Mouse (Mus musculus) intestine, embryonic 16.5 days (tissue): Measurements from ENCODE around the gene Orc5. TPM values are rescaled to one million over a fixed set of nuclear protein-coding genes. Genes with fewer than 3 reads are reported as not detected.

Experiments used
- ATAC-seq: fragments of 200-750 bp; cut with Nextera tagmentation; 2 replicates; pipeline ENCODE4 v1.8.0; 2017; ENCODE audit warnings: moderate TSS enrichment, moderate library complexity
- H3K27ac ChIP-seq: fragments of 300-500 bp; sonication (generic); 2 replicates; pipeline ENCODE4 v1.5.1; 2014; ENCODE audit warnings: mild to moderate bottlenecking, low read length
- H3K27me3 ChIP-seq: fragments of 300-500 bp; sonication (generic); replicated peaks from 2 replicates; pipeline ENCODE4 v1.6.1; 2014; ENCODE audit warnings: low read length, control low read depth, mixed read lengths; ENCODE audit not compliant: control insufficient read depth, insufficient read depth
- H3K36me3 ChIP-seq: fragments of 300-500 bp; sonication (generic); 2 replicates; pipeline ENCODE4 v1.6.1; 2014; ENCODE audit warnings: low read length, control low read depth; ENCODE audit not compliant: control insufficient read depth, insufficient read depth
- H3K4me1 ChIP-seq: fragments of 300-500 bp; sonication (generic); 2 replicates; pipeline ENCODE4 v1.6.1; 2014; ENCODE audit warnings: low read length, control low read depth, mixed read lengths; ENCODE audit not compliant: control insufficient read depth, insufficient read depth
- H3K4me2 ChIP-seq: fragments of 300-500 bp; sonication (generic); 2 replicates; pipeline ENCODE4 v1.6.1; 2014; ENCODE audit warnings: low read depth, low read length, control low read depth
- H3K4me3 ChIP-seq: fragments of 300-500 bp; sonication (generic); 2 replicates; pipeline ENCODE4 v1.5.1; 2014; ENCODE audit warnings: mild to moderate bottlenecking, low read length
- H3K9ac ChIP-seq: fragments of 300-500 bp; sonication (generic); 2 replicates; pipeline ENCODE4 v1.6.1; 2014; ENCODE audit warnings: low read depth, low read length
- H3K9me3 ChIP-seq: fragments of 300-500 bp; sonication (generic); 2 replicates; pipeline ENCODE4 v1.6.1; 2016; ENCODE audit warnings: low read length, control low read depth; ENCODE audit not compliant: control insufficient read depth
- WGBS: fragments of 180-500 bp; shearing (Covaris S2); extraction: QIAGEN DNeasy Blood & Tissue Kit; methylation state at CpG from one replicate; pipeline ENCODE4 v1.1.7; 2014; 5-methylcytosine and 5-hydroxymethylcytosine counted together
- polyA plus RNA-seq: library from polyadenylated mRNA; unstranded; fragments of >200 nt; fragmentation: Nextera tagmentation; extraction: Ambion mirVana; gene quantifications from 2 replicates; pipeline ENCODE4 v1.2.1, GENCODE M21; 2015

Orc5 gene
- polyA plus RNA-seq, 1 experiment from 2014 or later = 41.4 TPM

GRCm38 (mm10) chr5:22452871-22453661 lies 97.2 kb downstream of the Orc5 start:
- no peak overlapping the region for H3K27ac ChIP-seq
- H3K36me3 ChIP-seq = no peaks in the 10 kb centered on the region
- H3K4me3 ChIP-seq = no peak overlapping the region
- no peaks in the 10 kb centered on the region for H3K27me3 ChIP-seq
- H3K9me3 ChIP-seq = no peaks in the 10 kb centered on the region
- H3K9ac ChIP-seq = no peak overlapping the region
- WGBS = 73% methylated on average over 15 of the region's 15 CpGs
- ATAC-seq = no peak
- no peak overlapping the region for H3K4me2 ChIP-seq
- no peaks in the 10 kb centered on the region for H3K4me1 ChIP-seq

GRCm38 (mm10) chr5:22452452-22452851 lies 97.8 kb downstream of the Orc5 start:
- no peaks in the 10 kb centered on the region for H3K27me3 ChIP-seq
- H3K4me1 ChIP-seq = no peaks in the 10 kb centered on the region
- H3K27ac ChIP-seq = no peak overlapping the region
- WGBS = 81% methylated on average over 9 of the region's 9 CpGs
- H3K4me3 ChIP-seq = no peak overlapping the region
- ATAC-seq = no peak
- H3K36me3 ChIP-seq = no peaks in the 10 kb centered on the region
- no peak overlapping the region for H3K9ac ChIP-seq
- H3K4me2 ChIP-seq = no peak overlapping the region
- no peaks in the 10 kb centered on the region for H3K9me3 ChIP-seq

- WGBS = 63% methylated on average over 3 of the region's 3 CpGs
- Histone ChIP-seq H3K36me3 (no peaks in the 10 kb centered on the region), H3K9ac (no peak overlapping the region), H3K4me3 (no peak overlapping the region), H3K27ac (no peak overlapping the region), H3K27me3 (no peaks in the 10 kb centered on the region), H3K4me1 (no peaks in the 10 kb centered on the region), H3K9me3 (no peaks in the 10 kb centered on the region), H3K4me2 (no peak overlapping the region)
- no peak for ATAC-seq
These were observed 98.5 kb downstream of the Orc5 start for GRCm38 (mm10) chr5:22451764-22452163.

- Histone ChIP-seq H3K27ac (no peak overlapping the region), H3K9ac (no peak overlapping the region), H3K36me3 (no peaks in the 10 kb centered on the region), H3K9me3 (no peaks in the 10 kb centered on the region), H3K4me1 (no peaks in the 10 kb centered on the region), H3K27me3 (no peaks in the 10 kb centered on the region), H3K4me2 (no peak overlapping the region), H3K4me3 (no peak overlapping the region)
- WGBS = 63% methylated on average over 3 of the region's 3 CpGs
- ATAC-seq = no peak
These were observed 100.7 kb downstream of the Orc5 start for GRCm38 (mm10) chr5:22449492-22449891.

Other genes with a start within 250 kb of the Orc5 start
- gene Reln, start 205.7 kb downstream of the Orc5 start, polyA plus RNA-seq = 1.7 and 2.0 TPM in 2 replicates
- 0.05 TPM in 1 of 2 replicates, not detected in the other for gene Lhfpl3, start 195.6 kb upstream of the Orc5 start, polyA plus RNA-seq